Mouse (Mus musculus) embryonic facial prominence, embryonic 14.5 days (tissue): ENCODE data around the gene Ago1. TPM values are rescaled to one million over a fixed set of nuclear protein-coding genes. Genes with fewer than 3 reads are reported as not detected.

Source experiments
- ATAC-seq: fragments of 200-750 bp; cut with Nextera tagmentation; 2 replicates; pipeline ENCODE4 v1.8.0; 2017; ENCODE audit warnings: low read depth, moderate number of reproducible peaks, moderate TSS enrichment
- DNase-seq: peaks from one replicate; pipeline ENCODE4 v3.0.0-alpha.2; 2015; ENCODE audit warnings: low spot score
- H3K27ac ChIP-seq: fragments of 300-500 bp; sonication (generic); replicated peaks from 2 replicates; pipeline ENCODE4 v1.5.1; 2014; ENCODE audit warnings: low read depth, mild to moderate bottlenecking, low read length, moderate library complexity
- H3K27me3 ChIP-seq: fragments of 300-500 bp; sonication (generic); replicated peaks from 2 replicates; pipeline ENCODE4 v1.6.1; 2014; ENCODE audit warnings: low read length; ENCODE audit not compliant: control insufficient read depth, insufficient read depth
- H3K36me3 ChIP-seq: fragments of 300-500 bp; sonication (generic); 2 replicates; pipeline ENCODE4 v1.6.1; 2014; ENCODE audit warnings: low read length, mixed read lengths; ENCODE audit not compliant: control insufficient read depth, insufficient read depth
- H3K4me1 ChIP-seq: fragments of 300-500 bp; sonication (generic); 2 replicates; pipeline ENCODE4 v1.6.1; 2014; ENCODE audit warnings: antibody characterized with exemption, low read length; ENCODE audit not compliant: control insufficient read depth, insufficient read depth
- H3K4me2 ChIP-seq: fragments of 300-500 bp; sonication (generic); 2 replicates; pipeline ENCODE4 v1.6.1; 2014; ENCODE audit warnings: low read depth, mild to moderate bottlenecking, low read length, moderate library complexity, mixed read lengths
- H3K4me3 ChIP-seq: fragments of 300-500 bp; sonication (generic); 2 replicates; pipeline ENCODE4 v1.5.1; 2014; ENCODE audit warnings: low read depth, mild to moderate bottlenecking, low read length
- H3K9ac ChIP-seq: fragments of 300-500 bp; sonication (generic); 2 replicates; pipeline ENCODE4 v1.6.1; 2014; ENCODE audit warnings: low read depth, mild to moderate bottlenecking, low read length, moderate library complexity, mixed read lengths
- H3K9me3 ChIP-seq: fragments of 300-500 bp; sonication (generic); 2 replicates; pipeline ENCODE4 v1.6.1; 2016; ENCODE audit warnings: low read length; ENCODE audit not compliant: control insufficient read depth
- WGBS: fragments of 180-500 bp; shearing (Covaris S2); extraction: QIAGEN DNeasy Blood & Tissue Kit; methylation state at CpG from one replicate; pipeline ENCODE4 v1.1.7; 2014; 5-methylcytosine and 5-hydroxymethylcytosine counted together
- polyA plus RNA-seq: library from polyadenylated mRNA; unstranded; fragments of >200 nt; fragmentation: Nextera tagmentation; extraction: Ambion mirVana; gene quantifications from 2 replicates; pipeline ENCODE4 v1.2.1, GENCODE M21; 2014

Ago1 gene
- polyA plus RNA-seq, 1 experiment from 2014 or later = 6.9 TPM

GRCm38 (mm10) chr4:126415707-126416106 is 52.7 kb downstream of the Ago1 start:
- Histone ChIP-seq H3K4me3 (no peak overlapping the region), H3K27ac (no peak overlapping the region), H3K36me3 (peaks cover 9% of the 10 kb centered on the region; the same call in 1 of the 2 replicates), H3K4me1 (no peaks in the 10 kb centered on the region), H3K9ac (no peak overlapping the region), H3K4me2 (no peak overlapping the region), H3K9me3 (no peaks in the 10 kb centered on the region), H3K27me3 (no peaks in the 10 kb centered on the region)
- ATAC-seq (no peak), DNase-seq (no peak)

- no peak for ATAC-seq
- WGBS = 93% methylated on average over 3 of the region's 3 CpGs
These were observed 55.9 kb downstream of the Ago1 start for GRCm38 (mm10) chr4:126412526-126412925.

More at GRCm38 (mm10) chr4:126412526-126412925, 55.9 kb downstream of the Ago1 start:
- H3K4me1 ChIP-seq = no peaks in the 10 kb centered on the region
- H3K9ac ChIP-seq = no peak overlapping the region
- H3K36me3 ChIP-seq = peaks cover 9% of the 10 kb centered on the region; the same call in 1 of the 2 replicates
- no peak overlapping the region for H3K4me3 ChIP-seq
- no peak overlapping the region for H3K4me2 ChIP-seq
- no peaks in the 10 kb centered on the region for H3K27me3 ChIP-seq
- no peaks in the 10 kb centered on the region for H3K9me3 ChIP-seq
- H3K27ac ChIP-seq = no peak overlapping the region
- no peak for DNase-seq

Other genes starting within 250 kb of the Ago1 start
- gene Map7d1, start 212.2 kb downstream of the Ago1 start, polyA plus RNA-seq = 62.4 and 64.2 TPM in 2 replicates
- 32.9 and 33.0 TPM in 2 replicates for gene Trappc3, start 206.3 kb downstream of the Ago1 start, polyA plus RNA-seq
- 78.9 and 83.0 TPM in 2 replicates for gene Col8a2, start 181.8 kb downstream of the Ago1 start, polyA plus RNA-seq
- gene Adprhl2, start 146.9 kb downstream of the Ago1 start, polyA plus RNA-seq = 49.7 and 60.1 TPM in 2 replicates
- gene Tekt2, start 142.9 kb downstream of the Ago1 start, polyA plus RNA-seq = 13.9 and 15.4 TPM in 2 replicates
- gene Ago3, start 39.0 kb downstream of the Ago1 start, polyA plus RNA-seq = 11.9 and 12.9 TPM in 2 replicates
- gene Ago4, start 64.9 kb upstream of the Ago1 start, polyA plus RNA-seq = 2.6 and 2.7 TPM in 2 replicates
- 28.0 and 32.5 TPM in 2 replicates for gene Clspn, start 88.4 kb upstream of the Ago1 start, polyA plus RNA-seq
- 4.4 and 5.7 TPM in 2 replicates for gene 5730409E04Rik, start 141.2 kb upstream of the Ago1 start, polyA plus RNA-seq
- 465 and 479 TPM in 2 replicates for gene Psmb2, start 209.0 kb upstream of the Ago1 start, polyA plus RNA-seq